Mouse (Mus musculus) lung, adult 2 months (tissue): ENCODE measurements at regions not wholly inside any gene's neighbourhood (a gene's known extent, or its start where the extent isn't known, plus 50 kb on each side); places are given as distances from the start of the nearest gene placed in this dataset.

ENCODE experiments used
- DNase-seq: peaks from one replicate; pipeline ENCODE4 v3.0.0; 2022
- H3K4me1 ChIP-seq: fragments of 200-500 bp; 2 replicates; pipeline ENCODE4 v1.6.1; 2011; ENCODE audit warnings: low read length; ENCODE audit not compliant: control insufficient read depth, insufficient read depth
- H3K4me3 ChIP-seq: fragments of 200-500 bp; replicated peaks from 2 replicates; pipeline ENCODE3; 2011; ENCODE audit warnings: low read depth, mild to moderate bottlenecking, control low read depth, low read length; ENCODE audit errors: extremely low read depth
- CTCF ChIP-seq: fragments of 200-500 bp; IDR thresholded peaks from 2 replicates; pipeline ENCODE4 v1.5.1; 2011; ENCODE audit warnings: mild to moderate bottlenecking, low read length, control low read depth; ENCODE audit not compliant: insufficient read depth
- POLR2A ChIP-seq: fragments of 200-500 bp; IDR thresholded peaks from 2 replicates; pipeline ENCODE4 v1.6.1; 2011; ENCODE audit warnings: low read depth, mild to moderate bottlenecking, control low read depth, low read length, borderline replicate concordance; ENCODE audit errors: extremely low read depth
- WGBS: fragments of 180-500 bp; shearing (Covaris S2); methylation state at CpG from one replicate; pipeline ENCODE4 v1.1.7; 2018; 5-methylcytosine and 5-hydroxymethylcytosine counted together

DNA sequence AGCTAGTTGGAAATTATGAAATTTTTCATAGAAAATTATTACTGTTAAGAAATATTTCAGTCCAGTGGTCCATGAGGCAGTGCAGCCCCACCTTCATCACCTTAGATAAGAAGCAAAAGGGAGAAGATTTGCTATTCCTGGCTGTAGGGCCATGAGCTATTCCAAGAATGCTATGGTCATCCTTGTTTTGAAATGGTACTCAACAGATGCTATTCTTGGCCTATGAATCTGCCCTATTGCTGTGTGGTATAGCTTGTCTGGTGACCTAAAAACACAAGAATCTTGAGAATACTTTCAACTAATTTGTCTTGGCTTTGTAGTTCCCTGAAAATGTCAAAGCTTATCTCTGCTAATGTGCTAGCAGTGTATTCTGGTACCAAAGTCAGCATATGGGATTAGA lies 254.8 kb upstream of the Rasgrp1 start:
- Histone ChIP-seq H3K4me1 (no peaks in the 10 kb centered on the region), H3K4me3 (no peak overlapping the region)
- no peak for DNase-seq
- TF ChIP-seq POLR2A, result no peak
- no peak for TF ChIP-seq CTCF

DNA sequence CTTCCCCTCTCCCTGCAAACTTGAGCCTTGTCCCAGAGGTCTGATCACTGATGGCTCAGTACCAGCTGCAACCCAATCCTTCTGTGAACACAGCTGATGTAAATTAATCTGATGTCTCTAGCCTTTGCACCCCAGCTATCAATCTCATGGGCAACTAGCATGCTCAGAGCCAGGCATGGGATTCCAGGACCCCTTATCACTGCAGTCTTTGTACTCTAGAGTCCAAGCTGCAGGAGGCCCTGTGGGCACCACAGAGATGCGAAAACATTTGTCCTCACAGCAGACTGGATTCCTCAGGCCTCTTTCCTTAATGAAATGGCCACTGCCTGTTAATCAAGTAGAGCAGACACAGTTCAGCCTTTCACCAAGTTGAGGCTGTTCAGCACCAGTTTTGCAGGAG lies 272.0 kb upstream of the Rasgrp1 start:
- 80% methylated on average over 1 of the region's 1 CpGs for WGBS
- Histone ChIP-seq H3K4me3 (no peak overlapping the region), H3K4me1 (no peaks in the 10 kb centered on the region)
- TF ChIP-seq POLR2A, result no peak
- TF ChIP-seq CTCF, result no peak
- DNase-seq, result no peak

DNA sequence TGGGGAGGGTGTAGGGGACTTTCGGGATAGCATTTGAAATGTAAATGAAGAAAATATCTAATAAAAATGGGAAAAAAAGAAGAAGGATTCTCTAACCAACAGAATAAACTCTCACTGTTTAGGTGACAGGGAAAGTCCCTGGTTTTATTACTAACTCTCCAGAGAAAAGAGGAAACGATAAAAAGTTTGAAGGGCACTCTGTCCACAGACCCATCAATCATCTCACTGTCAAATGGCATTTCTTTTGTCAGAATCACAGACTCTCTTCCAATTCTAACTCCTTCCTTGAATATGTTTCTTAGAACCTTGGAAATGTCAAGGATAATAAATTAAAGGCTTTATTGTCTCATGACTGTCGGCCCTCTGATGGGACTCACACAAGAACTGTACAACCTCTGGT lies 275.3 kb upstream of the Rasgrp1 start:
- DNase-seq, result no peak
- Histone ChIP-seq H3K4me1 (no peaks in the 10 kb centered on the region), H3K4me3 (no peak overlapping the region)
- no peak for TF ChIP-seq POLR2A
- no peak for TF ChIP-seq CTCF
- WGBS, result 80% methylated on average over 3 of the region's 3 CpGs

DNA sequence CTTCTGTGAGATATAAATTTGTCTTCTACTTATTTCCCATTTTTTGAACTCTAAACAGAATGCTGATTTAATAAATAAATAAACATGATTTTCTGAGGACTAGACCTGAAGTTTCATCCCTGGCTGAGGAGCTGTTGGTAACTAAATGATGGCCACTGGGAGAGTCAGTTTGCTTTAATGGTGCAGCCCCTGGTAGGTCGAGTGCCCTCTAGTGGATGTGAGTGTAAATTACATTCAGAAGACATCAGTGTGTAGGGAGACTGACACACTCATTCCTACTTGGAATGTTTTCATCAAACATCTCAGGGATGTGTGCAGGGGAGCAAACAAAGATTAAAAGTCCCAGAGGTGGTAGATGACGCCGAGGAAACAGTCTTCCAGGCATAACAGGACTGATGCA lies 281.2 kb upstream of the Rasgrp1 start:
- DNase-seq, result peak; percentile 5
- TF ChIP-seq CTCF, result peak; percentile 50
- TF ChIP-seq POLR2A, result no peak
- no peaks in the 10 kb centered on the region; the same call in 1 of the 2 replicates for H3K4me1 ChIP-seq
- H3K4me3 ChIP-seq, result no peak overlapping the region
- 51% methylated on average over 3 of the region's 3 CpGs for WGBS

DNA sequence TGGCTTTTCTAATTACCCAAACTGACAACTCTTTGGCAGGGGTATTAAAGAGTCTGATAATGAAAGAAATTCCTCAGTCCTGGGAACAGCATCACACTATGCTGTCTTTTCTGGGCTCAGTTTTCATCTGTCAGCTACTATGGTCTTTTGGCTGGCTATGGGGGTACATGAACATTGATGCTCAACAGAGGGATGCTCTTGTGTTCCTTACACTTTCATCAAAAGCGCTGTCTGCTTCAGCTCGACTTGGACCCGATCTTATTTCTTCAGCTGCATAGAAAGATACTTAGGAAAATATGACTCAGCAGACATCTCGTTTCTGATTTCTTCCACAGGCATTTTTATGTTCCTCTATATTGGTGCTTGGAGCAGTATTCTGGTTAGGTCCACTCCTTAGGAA lies 292.1 kb upstream of the Rasgrp1 start:
- no peak for DNase-seq
- 66% methylated on average over 4 of the region's 4 CpGs for WGBS
- H3K4me3 ChIP-seq, result no peak overlapping the region
- H3K4me1 ChIP-seq, result no peaks in the 10 kb centered on the region
- TF ChIP-seq POLR2A (no peak), CTCF (no peak)

DNA sequence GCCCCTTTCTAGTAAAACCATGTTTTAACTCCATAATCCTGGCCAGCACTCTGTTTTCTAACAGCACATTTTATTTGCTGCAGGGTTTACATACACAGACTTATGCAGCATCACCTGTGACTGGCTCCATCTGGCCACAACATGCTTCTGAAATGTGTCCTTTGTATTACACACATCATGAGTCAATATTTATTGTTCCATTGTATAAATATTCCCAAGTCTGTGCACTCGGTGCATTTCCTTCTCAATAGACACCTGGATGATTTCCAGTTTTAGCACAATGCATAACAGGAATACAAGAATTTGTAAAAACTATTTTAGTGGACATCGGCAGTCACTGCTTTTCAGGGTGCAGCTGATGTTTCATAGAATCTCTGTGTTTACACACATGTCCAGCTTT lies 294.6 kb upstream of the Rasgrp1 start:
- TF ChIP-seq POLR2A (no peak), CTCF (no peak)
- H3K4me1 ChIP-seq, result no peaks in the 10 kb centered on the region
- H3K4me3 ChIP-seq, result no peak overlapping the region
- WGBS, result 17% methylated on average over 2 of the region's 2 CpGs
- DNase-seq, result no peak

DNA sequence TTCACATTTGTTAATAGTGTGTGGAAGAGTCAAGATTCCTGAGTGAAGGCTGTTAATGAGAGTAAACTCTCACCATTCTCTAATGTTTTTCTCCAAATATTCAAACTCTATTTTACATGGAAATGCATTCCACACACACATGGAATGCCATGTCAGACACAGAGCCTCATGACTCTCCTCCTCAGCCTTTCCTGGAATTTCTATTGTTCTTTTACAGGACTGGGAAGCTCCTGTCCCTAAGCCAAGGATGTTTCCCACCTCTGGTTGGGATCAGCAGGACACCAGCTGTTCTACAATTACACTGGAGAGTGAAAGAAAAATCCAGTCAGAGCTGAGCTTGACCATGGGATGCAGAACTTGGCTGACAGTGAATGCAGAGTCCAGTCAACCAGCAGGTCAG lies 309.3 kb upstream of the Rasgrp1 start:
- H3K4me3 ChIP-seq, result no peak overlapping the region
- DNase-seq, result no peak
- no peaks in the 10 kb centered on the region for H3K4me1 ChIP-seq
- TF ChIP-seq CTCF, result no peak
- TF ChIP-seq POLR2A, result no peak

DNA sequence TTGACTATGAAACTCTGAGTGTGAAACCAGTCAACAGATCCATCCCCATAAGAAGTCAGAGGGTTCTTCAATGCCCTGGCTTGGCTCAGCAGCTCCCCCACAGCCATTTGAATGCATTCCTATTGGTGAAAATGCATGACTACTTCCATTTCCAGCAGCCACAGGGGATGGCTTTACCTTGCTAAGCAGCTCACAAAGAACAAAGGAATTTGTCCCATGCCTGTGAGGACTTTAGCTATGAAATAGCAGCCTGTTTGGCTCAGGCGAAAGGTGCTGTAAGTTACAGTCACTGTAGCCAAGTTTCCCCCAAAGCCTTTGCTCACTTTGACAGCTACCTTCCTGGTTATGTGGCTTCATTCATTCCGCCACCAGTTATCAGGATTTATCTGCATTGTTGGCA lies 309.8 kb upstream of the Rasgrp1 start:
- Histone ChIP-seq H3K4me1 (no peaks in the 10 kb centered on the region), H3K4me3 (no peak overlapping the region)
- DNase-seq, result no peak
- 69% methylated on average over 2 of the region's 2 CpGs for WGBS
- no peak for TF ChIP-seq CTCF
- no peak for TF ChIP-seq POLR2A

DNA sequence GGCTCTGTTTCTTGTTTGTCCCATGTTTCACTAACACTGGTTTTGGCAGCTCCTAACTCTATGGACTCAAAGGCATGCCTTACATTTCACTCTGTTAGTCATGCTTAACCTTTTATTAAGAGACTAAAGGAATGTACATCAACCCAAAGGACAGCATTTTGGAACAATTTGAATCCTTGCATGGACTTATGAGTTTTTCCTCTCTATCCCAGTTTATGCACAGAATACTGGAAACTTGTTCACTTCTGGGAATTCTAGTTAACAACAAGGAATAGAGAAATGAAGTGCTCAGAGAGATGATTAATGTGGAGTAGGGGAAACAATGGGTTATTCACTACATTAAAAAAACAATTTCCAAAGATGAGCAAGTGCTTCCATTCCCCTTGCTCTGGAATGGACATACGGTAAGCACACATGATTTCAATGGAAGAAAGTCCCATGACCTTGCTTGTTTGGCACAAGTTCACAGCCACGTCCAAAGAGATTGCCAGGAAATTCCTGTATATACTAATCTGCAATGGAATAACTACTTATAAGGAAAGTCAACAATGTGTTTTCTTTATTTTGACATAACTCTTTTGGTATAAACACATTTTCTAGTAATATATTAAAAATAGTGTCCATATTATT lies 313.9 kb upstream of the Rasgrp1 start:
- DNase-seq, result no peak
- H3K4me1 ChIP-seq, result no peaks in the 10 kb centered on the region
- no peak overlapping the region for H3K4me3 ChIP-seq
- WGBS, result 39% methylated on average over 2 of the region's 2 CpGs
- TF ChIP-seq POLR2A (no peak), CTCF (no peak)

DNA sequence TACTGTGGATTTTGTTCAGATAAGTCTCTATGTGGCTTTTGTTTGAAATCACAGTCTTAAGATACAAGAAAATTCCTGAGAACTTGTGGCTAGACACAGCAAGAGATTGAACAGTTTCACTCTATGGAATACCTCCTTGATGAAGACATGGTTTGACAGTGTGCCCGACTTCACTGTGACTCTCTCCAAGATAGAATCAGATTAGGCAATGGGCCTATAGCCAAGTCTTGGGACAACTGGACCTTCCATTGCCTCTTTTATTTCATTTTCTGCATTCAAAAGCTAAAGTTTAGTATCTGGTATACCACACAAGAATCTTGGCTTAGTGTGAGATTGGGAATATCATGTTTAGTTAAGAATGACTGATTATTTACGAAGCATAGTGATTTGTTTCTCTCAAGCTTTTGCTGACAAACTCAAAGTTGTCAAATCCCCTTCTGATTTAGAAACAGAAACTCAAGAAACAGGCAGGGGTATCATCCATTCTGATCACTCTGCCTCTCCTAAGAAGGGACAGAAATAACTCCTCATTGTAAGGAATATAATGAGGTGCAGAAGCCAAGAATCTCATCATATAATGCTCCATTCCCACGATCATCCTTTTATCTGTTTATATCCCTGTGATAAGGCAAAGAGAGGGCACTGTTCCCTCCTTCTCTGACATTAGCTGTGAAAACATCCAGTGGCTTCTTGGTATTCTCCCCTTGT lies 317.6 kb upstream of the Rasgrp1 start:
- H3K4me1 ChIP-seq, result no peaks in the 10 kb centered on the region
- no peak overlapping the region for H3K4me3 ChIP-seq
- DNase-seq, result no peak
- 68% methylated on average over 3 of the region's 3 CpGs for WGBS
- TF ChIP-seq CTCF (no peak), POLR2A (no peak)

DNA sequence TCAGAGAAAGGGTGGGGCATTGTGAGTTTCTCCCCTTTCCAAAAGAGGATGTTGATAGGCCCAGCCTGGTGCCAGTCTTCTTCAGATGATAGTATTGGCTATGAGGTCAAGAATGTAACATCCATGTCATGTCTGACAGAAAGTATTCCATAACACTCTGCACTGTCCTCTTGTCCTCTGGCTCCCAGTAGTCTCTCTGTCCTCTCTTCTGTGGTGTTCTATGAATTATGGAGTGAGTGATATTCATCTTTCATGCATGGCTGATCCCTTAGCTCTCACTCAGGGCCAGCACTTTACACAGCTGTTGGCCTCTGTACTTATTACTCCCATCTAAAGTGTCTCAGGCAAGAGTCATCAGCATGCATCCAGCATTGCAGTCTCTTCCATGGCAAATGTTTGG lies 319.9 kb upstream of the Rasgrp1 start:
- Histone ChIP-seq H3K4me3 (no peak overlapping the region), H3K4me1 (no peaks in the 10 kb centered on the region)
- DNase-seq, result no peak
- TF ChIP-seq CTCF (no peak), POLR2A (no peak)

DNA sequence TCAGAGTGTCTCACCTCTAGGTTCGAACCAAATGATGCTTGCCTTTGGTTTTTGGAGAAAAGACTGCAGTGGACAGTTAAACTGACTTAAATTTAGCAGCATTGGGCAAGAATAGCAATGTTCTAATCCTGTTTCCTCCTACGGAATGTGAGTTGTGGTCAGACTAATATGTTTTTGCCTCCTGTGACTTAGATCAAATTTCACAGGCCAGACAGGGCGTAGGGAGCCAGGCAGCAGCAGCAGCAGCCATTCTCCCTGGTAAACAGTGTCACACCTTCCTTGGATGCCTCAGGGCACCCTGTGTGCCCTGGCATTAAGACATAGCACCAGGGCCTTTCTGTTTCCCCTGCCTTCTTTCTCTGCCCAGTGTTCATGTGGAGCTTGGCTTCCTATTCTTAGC lies 323.7 kb upstream of the Rasgrp1 start:
- no peak for DNase-seq
- H3K4me3 ChIP-seq, result no peak overlapping the region
- WGBS, result 62% methylated on average over 3 of the region's 3 CpGs
- no peak for TF ChIP-seq CTCF
- TF ChIP-seq POLR2A, result no peak
- H3K4me1 ChIP-seq, result no peaks in the 10 kb centered on the region
